Mouse (Mus musculus) 3134 (cell line): ENCODE data around the gene Spn.
"Not testable (repeated sequence)": the region's sequence is repeated elsewhere in the genome, so short reads cannot be mapped to it uniquely, and the experiment has no call there.

Experiments used
- DNase-seq: peaks from one replicate; pipeline ENCODE4 v3.0.0-alpha.2; 2011; ENCODE audit warnings: low spot score; ENCODE audit not compliant: insufficient read length; ENCODE audit errors: extremely low read depth

The Spn gene

GRCm38 (mm10) chr7:127110239-127111007, 27.2 kb downstream of the Spn start:
- peak; percentile 43 for DNase-seq

GRCm38 (mm10) chr7:127105551-127105950, 32.1 kb downstream of the Spn start:
- DNase-seq, result no peak

GRCm38 (mm10) chr7:127104560-127105332, 32.9 kb downstream of the Spn start:
- peak; percentile 52 for DNase-seq

- no peak for DNase-seq
These were observed 33.7 kb downstream of the Spn start for GRCm38 (mm10) chr7:127103960-127104359.

- DNase-seq, result no peak
These were observed 35.5 kb downstream of the Spn start for GRCm38 (mm10) chr7:127102148-127102547.

GRCm38 (mm10) chr7:127101451-127102016, 36.1 kb downstream of the Spn start:
- DNase-seq, result no peak

- no peak for DNase-seq
These were observed 38.1 kb downstream of the Spn start for GRCm38 (mm10) chr7:127099528-127099927.

GRCm38 (mm10) chr7:127098950-127099349, 38.7 kb downstream of the Spn start:
- no peak for DNase-seq

- no peak for DNase-seq
These were observed 39.1 kb downstream of the Spn start for GRCm38 (mm10) chr7:127098521-127098920.

GRCm38 (mm10) chr7:127096456-127096855, 41.2 kb downstream of the Spn start:
- DNase-seq, result no peak

- DNase-seq, result no peak
These were observed 43.7 kb downstream of the Spn start for GRCm38 (mm10) chr7:127093914-127094313.

GRCm38 (mm10) chr7:127091114-127091896, 46.3 kb downstream of the Spn start, which contains the start of gene AI467606:
AI467606 (plus strand) TSS chr7:127091359.
- DNase-seq, result peak; percentile 85

- DNase-seq, result no peak
These were observed 47.2 kb downstream of the Spn start for GRCm38 (mm10) chr7:127090154-127091113.

- DNase-seq, result no peak
These were observed 48.5 kb downstream of the Spn start for GRCm38 (mm10) chr7:127088901-127089845.

- no peak for DNase-seq
These were observed 49.5 kb downstream of the Spn start for GRCm38 (mm10) chr7:127088083-127088482.

- DNase-seq, result not testable (repeated sequence)
These were observed 50.2 kb downstream of the Spn start, which contains the start of gene Zg16 for GRCm38 (mm10) chr7:127087278-127088010. Zg16 (minus strand) TSS chr7:127087328.

- not testable (repeated sequence) for DNase-seq
These were observed 51.9 kb downstream of the Spn start for GRCm38 (mm10) chr7:127085751-127086150.

GRCm38 (mm10) chr7:127084794-127085193, 52.8 kb downstream of the Spn start:
- DNase-seq, result no peak
